ENCODE assay signal across 13 mouse cellular contexts in the genomic region with DNA sequence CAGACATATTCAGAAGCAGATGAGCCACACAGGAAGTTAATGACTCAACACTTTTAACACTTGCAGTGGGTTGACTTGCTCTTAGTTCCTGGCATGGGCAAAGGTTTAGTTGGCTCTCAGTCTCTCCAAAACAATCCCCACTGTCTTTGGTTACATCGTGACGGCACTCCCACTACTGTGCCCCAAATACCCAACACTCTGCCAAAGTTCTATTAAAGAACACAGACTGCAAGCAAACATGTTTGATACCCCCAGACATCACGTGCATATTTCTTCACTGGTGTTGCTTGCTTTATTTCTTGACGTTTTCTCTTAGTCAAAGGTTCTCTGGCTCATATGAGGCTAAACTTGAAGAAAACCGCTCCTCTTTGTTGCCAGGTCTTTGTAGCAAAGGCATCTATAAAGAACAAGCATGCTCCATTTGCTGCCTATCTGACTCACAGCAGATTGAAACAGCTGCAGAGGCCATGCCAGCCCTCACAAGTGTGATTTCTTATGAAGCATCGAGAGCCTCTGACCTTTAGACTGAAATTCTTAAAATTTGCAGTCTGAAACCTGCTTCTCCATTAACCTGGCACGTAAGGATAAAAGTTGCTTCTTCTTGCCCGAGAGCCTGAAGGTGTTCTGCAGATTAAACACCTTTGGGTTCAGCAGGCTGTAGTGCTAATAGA.
A peak's percentile ranks its signal among the peaks of the same experiment; 100 is the strongest.
DNase-seq lines count a peak whose midpoint lies in the region; ATAC-seq and TF ChIP-seq lines count a peak whose summit lies in the region.
"Had no signal": no experiment of that assay in that cellular context is flagged by ENCODE, and none has a peak within 500 bp of the region (broad histone marks: within the 10 kb centered on the region; RNA-seq: fewer than 3 reads in every experiment).

No protein-coding gene starts in this region.

- H3K27ac ChIP-seq in gastrocnemius, adult 2 months, result 0 out of 2 replicates have a peak overlapping the region, but pooled peaks have one; percentile 4
- peak overlapping the region; percentile 83 for H3K27ac ChIP-seq in left cerebral cortex, adult 2 months
- H3K27ac ChIP-seq: intestine, embryonic 15.5 days; midbrain, embryonic 10.5 days had no signal

- TF ChIP-seq CTCF in gastrocnemius, adult 2 months (IDR thresholded peaks at IDR 0.05), result no peak
- TF ChIP-seq CTCF in left cerebral cortex, adult 2 months (IDR thresholded peaks at IDR 0.05), result no peak

- DNase-seq in gastrocnemius, adult 2 months, result no peak
- no peak for DNase-seq in gastrocnemius, postnatal 25 days
- DNase-seq in right cerebral cortex, postnatal 25 days, result peak; percentile 55
- no peak for DNase-seq in right cerebral cortex, postnatal 14 days
- DNase-seq in left cerebral cortex, adult 2 months (ENCODE audit: extremely low spot score in 1 of 2, low spot score in 2 of 2), result peak in 1 of 2 experiments; percentile 41
- DNase-seq in thymus, adult 18-20 months, result no peak
- DNase-seq: cerebellum, adult 11 months; embryo, embryonic 11 days; kidney, postnatal 4 days; lung, postnatal 14 days had no signal

- no peak overlapping the region for H3K4me3 ChIP-seq in gastrocnemius, adult 2 months
- no peak overlapping the region for H3K4me3 ChIP-seq in left cerebral cortex, adult 2 months
- H3K4me3 ChIP-seq: intestine, embryonic 15.5 days; midbrain, embryonic 10.5 days had no signal

- intact Hi-C loops in gastrocnemius, adult 2 months (cut with DNase I), result loop anchor here (5.0 kb wide), 1 partner anchor 57 kb away; no protein-coding TSS in a partner anchor
- intact Hi-C loops in left cerebral cortex, adult 2 months (cut with DNase I), result loop anchor here (1.0 to 5.0 kb wide), 5 partner anchors 54 to 333 kb away; no protein-coding TSS in a partner anchor

- no peak for ATAC-seq in erythroblast, adult 5-6 weeks (replicated peaks; ENCODE audit: low FRiP score, poor library complexity, severe bottlenecking)
- ATAC-seq: intestine, embryonic 15.5 days had no signal
